Mouse (Mus musculus): ENCODE results near the gene Rap1gds1.
A peak's percentile ranks its signal among the peaks of the same experiment; 100 is the strongest.

The Rap1gds1 gene

DNA sequence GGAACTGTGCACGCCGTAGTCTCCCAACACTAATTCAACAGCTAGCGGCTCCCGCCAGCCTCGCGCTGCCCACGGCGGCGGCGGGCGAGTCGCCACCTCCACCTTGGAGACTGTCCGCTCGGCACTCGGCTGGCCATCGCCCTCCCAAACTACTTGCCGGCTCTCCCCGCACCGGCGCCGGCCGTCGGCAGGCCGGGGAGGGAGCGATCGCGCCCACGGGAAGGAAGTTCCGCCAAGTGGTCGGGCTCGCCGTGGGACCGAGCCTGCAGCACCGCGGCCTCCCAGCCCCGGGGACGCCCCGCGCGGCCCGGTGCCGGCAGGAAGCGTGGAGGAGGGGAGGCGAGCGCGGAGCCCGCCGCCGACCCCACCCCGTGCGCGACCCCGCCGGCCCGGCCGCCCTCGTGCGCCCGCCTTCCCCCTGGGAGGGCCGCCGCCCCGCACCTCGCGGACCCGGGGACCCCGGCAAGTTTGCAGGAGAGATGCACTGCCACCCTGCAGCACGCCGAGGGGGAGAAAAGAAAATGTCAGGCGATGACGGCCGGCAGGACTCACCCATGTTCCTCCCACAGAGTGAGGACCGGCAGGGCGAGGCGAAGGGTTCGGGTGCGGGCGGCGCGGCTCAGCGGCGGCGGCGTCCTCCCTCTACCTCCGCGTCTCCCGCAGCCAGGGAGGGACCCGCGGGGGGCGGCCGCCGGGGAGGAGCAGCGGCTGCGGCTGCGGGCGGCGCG lies at the start of gene Rap1gds1:
Gene Rap1gds1, minus strand, starts transcription at position 718 of the 728 bp plus-strand sequence.
- peak; percentile 79 to 82 for DNase-seq

- DNase-seq = no peak
These were observed 43.4 kb upstream of the Rap1gds1 start for GRCm38 (mm10) chr3:139118446-139118845.

GRCm38 (mm10) chr3:139116733-139117337 lies 41.8 kb upstream of the Rap1gds1 start:
- DNase-seq = no peak

- DNase-seq = no peak
These were observed 37.5 kb upstream of the Rap1gds1 start for GRCm38 (mm10) chr3:139112335-139112973.

- DNase-seq = no peak
These were observed 36.9 kb upstream of the Rap1gds1 start for GRCm38 (mm10) chr3:139111877-139112276.

- no peak for DNase-seq
These were observed 33.2 kb upstream of the Rap1gds1 start for GRCm38 (mm10) chr3:139108176-139108575.

GRCm38 (mm10) chr3:139103914-139104313 lies 28.9 kb upstream of the Rap1gds1 start:
- DNase-seq = no peak

GRCm38 (mm10) chr3:139103346-139103745 lies 28.3 kb upstream of the Rap1gds1 start:
- no peak for DNase-seq

DNA sequence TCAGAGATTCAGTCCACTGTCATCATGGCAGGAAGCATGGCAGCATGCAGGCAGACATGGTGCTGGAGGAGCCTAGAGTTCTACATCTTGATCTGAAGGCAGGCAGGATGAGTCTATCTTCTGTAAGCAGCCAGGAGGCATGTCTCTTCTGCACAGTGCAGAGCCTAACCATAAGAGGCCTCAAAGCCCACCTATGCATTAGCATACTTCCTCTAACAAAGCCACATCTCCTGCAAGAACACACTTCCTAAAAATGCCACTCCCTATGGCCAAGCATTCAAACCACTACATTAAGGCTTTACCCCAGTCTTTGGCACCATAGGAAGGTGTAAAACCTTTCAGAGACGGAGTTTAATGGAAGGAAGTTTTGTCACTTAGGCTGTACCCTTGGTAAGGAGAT lies 26.9 kb upstream of the Rap1gds1 start:
- DNase-seq = no peak

GRCm38 (mm10) chr3:139099284-139099683 lies 24.3 kb upstream of the Rap1gds1 start:
- no peak for DNase-seq

DNA sequence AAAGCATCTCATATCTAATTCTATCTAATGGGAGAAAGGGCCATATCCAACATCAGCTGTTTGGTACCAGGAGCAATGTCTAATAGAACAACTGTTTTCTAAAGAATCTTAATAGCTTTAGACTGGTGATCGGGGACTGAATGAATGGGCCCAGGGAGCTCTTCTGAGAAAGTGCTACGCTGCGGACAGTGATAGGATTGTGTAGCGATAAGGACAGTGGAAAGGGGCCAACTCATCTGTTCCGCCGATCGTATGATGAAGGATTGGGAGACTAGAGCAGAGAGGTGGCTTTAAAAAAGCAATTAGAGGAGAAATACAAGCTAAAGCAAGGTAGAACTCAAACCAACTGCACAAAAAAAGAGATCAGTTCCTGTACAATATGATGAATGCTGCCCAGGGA lies 20.9 kb upstream of the Rap1gds1 start:
- DNase-seq = no peak

GRCm38 (mm10) chr3:139088526-139088925 lies 13.5 kb upstream of the Rap1gds1 start:
- DNase-seq = no peak

- DNase-seq = no peak
These were observed 9.0 kb upstream of the Rap1gds1 start for GRCm38 (mm10) chr3:139083778-139084539.

DNA sequence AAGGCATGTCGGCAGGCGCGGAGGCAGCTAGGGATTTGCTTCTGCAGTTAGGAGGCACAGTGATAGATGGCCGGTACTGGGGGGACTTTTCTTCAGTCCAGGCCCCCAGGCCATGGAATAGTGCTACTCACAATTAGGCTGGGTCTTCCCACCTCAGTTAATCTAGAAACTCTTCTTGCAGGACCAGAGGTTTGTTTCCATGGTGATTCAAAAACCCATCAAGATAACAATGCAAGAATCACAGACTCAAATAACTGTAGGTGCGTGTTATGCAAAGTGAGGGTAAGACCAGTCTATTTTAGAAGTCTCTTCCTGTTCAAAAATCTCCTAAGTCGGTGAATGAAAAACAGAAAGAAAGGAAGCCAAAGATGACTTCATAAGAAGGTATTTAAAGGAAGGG lies 4.8 kb upstream of the Rap1gds1 start:
- DNase-seq = no peak

DNA sequence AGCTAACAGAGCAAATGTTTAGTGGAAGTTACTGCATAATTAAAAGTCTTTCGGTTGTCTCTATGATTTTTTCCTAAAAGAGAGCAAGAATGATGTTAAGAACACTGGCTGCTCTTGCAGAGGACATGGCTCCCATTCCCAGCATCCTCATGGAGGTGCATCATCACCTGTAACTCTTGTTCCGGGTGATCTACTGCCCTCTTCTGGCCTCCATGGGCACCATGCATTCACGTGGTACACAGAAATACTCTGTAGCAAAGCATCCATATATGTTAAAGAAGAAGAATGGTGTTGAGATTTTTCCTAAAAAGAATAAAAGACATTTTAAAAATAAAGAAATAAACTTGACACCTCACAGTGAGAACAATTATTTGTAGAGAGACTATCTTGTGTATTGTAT lies 3.0 kb upstream of the Rap1gds1 start:
- DNase-seq = no peak

DNA sequence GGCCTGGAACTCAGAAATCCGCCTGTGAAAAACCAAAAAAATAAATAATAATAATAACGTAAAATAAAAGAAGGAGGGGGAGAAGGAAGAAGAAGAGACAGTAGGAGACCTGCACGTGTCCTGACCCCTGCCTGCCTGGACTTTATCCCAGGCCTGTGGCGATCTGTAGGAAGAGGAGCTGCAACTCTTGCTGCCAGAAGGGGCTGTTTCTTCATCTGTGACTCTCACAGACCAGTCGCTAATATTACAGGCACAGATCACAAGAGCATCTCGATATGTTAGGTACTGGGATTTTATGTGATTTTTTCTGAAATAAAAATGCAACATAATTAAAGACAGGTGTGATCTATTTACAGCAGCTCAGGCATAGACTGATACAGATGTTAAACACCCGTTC lies 1.1 kb upstream of the Rap1gds1 start:
- no peak for DNase-seq

DNA sequence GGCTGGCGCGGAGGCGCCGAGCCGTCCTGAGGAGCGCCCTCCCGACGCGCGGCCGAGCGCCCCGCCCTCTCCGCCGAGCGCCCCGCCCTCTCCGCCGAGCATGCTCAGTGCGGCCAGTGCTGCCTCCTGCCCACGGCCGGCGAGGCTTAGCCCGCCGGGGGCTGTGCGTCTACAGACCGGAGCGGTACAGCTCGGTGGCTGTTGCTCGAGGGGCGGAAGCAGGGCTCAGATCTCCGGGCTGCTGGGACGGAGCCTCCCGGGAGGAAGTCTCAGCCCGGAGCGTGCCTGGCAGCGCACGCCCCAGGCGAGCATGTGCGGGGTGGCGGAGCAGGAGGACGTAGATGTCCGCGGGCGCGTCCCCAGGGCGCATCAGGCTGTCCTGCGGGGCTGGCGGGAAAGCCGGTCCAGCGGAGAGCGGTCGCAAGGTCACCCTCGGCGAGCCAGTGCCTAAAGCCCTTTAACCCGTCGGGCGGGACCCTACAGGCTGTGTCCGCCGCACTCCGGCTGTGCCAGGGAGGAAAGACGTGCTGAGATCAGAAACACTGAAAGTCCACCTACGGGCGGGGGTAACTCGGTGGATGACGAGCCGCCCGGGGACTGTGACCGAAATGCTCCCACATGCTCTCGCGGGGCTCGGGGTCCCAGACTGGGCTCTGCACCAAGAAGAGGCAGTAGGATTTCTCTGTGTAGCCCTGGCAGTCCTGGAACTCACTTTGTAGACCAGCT lies 495 bp upstream of the Rap1gds1 start:
- peak; percentile 93 to 97 for DNase-seq

GRCm38 (mm10) chr3:139073801-139074483 lies 1.1 kb downstream of the Rap1gds1 start:
- DNase-seq = no peak

DNA sequence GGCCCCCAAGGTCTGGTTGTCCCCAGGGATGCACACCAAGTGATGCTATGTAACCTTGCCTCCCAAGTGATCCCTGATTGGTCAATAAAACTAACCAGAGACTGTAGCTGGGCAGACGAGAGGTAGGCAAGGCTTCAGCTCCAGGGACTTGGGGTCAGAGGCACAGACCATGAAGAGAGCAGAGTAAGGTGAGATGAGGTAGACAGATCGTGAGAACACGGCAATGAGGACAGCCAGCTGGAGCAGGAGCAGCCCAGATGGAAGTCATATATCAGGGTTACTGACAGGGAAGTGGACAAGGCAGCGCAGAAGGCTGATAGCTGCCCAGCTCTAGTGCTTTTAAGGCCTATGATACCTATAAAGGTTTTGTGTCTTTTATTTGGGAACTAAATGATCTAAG lies 5.5 kb downstream of the Rap1gds1 start:
- DNase-seq = peak in 1 of 2 experiments; percentile 31

- DNase-seq = no peak
These were observed 10.9 kb downstream of the Rap1gds1 start for GRCm38 (mm10) chr3:139064076-139064475.

GRCm38 (mm10) chr3:139062088-139062487 lies 12.9 kb downstream of the Rap1gds1 start:
- DNase-seq = no peak

Data from cerebellum, postnatal 25 days (tissue).